Comparison of ENCODE assay signal across 16 mouse cellular contexts in genomic region chr1:124435850-124436249, GRCm38 (mm10).
"Had no signal": no experiment of that assay in that cellular context is flagged by ENCODE, and none has a peak within 500 bp of the region (broad histone marks: within the 10 kb centered on the region; RNA-seq: fewer than 3 reads in every experiment).

No protein-coding gene starts in this region.

- H3K4me1 ChIP-seq: kidney, embryonic 15.5 days; liver, embryonic 13.5 days; midbrain, embryonic 10.5 days; stomach, embryonic 15.5 days had no signal

- H3K36me3 ChIP-seq: kidney, embryonic 15.5 days; liver, embryonic 13.5 days; midbrain, embryonic 10.5 days; stomach, embryonic 15.5 days had no signal

- H3K27ac ChIP-seq: kidney, embryonic 15.5 days; liver, embryonic 13.5 days; macrophage; midbrain, embryonic 10.5 days; stomach, embryonic 15.5 days had no signal

- H3K9me3 ChIP-seq: kidney, embryonic 15.5 days; liver, embryonic 13.5 days; midbrain, embryonic 10.5 days; stomach, embryonic 15.5 days had no signal

- H3K4me3 ChIP-seq: kidney, embryonic 15.5 days; liver, embryonic 13.5 days; midbrain, embryonic 10.5 days; stomach, embryonic 15.5 days had no signal

- H3K27me3 ChIP-seq: kidney, embryonic 15.5 days; liver, embryonic 13.5 days; stomach, embryonic 15.5 days had no signal

- DNase-seq: kidney, adult 2 months; kidney, postnatal 10 days; kidney, postnatal 36 days; left cerebral cortex, postnatal 4 days; liver, embryonic 13.5 days; lung, adult 2 months; midbrain, embryonic 14.5 days; right cerebral cortex, adult 18-20 months; right cerebral cortex, postnatal 14 days; right cerebral cortex, postnatal 4 days; spleen, adult 18-20 months; thymus, postnatal 36 days had no signal
